Mouse (Mus musculus): ENCODE measurements around the gene 2210016L21Rik. TPM values are rescaled to one million over a fixed set of nuclear protein-coding genes. Genes with fewer than 3 reads are reported as not detected.
"Not testable (repeated sequence)": the region's sequence is repeated elsewhere in the genome, so short reads cannot be mapped to it uniquely, and the experiment has no call there.

The 2210016L21Rik gene
- total RNA-seq, 2 experiments from 2014 or later, result 20.1 to 21.2 TPM

- no peak for ATAC-seq (replicated peaks; ENCODE audit: low FRiP score, low TSS enrichment, poor library complexity, severe bottlenecking)
Observed at GRCm38 (mm10) chr5:114935838-114936237, 6.1 kb upstream of the 2210016L21Rik start.

GRCm38 (mm10) chr5:114941138-114941537, 820 bp upstream of the 2210016L21Rik start:
- not testable (repeated sequence) for ATAC-seq (replicated peaks; ENCODE audit: low FRiP score, low TSS enrichment, poor library complexity, severe bottlenecking)

- ATAC-seq (replicated peaks; ENCODE audit: low FRiP score, low TSS enrichment, poor library complexity, severe bottlenecking), result no peak
Observed at GRCm38 (mm10) chr5:114942766-114943130, 790 bp downstream of the 2210016L21Rik start.

- ATAC-seq (replicated peaks; ENCODE audit: low FRiP score, low TSS enrichment, poor library complexity, severe bottlenecking), result no peak
Observed at GRCm38 (mm10) chr5:114945072-114945471, 3.1 kb downstream of the 2210016L21Rik start.

- ATAC-seq (replicated peaks; ENCODE audit: low FRiP score, low TSS enrichment, poor library complexity, severe bottlenecking), result no peak
Observed at GRCm38 (mm10) chr5:114948891-114949290, 6.9 kb downstream of the 2210016L21Rik start.

GRCm38 (mm10) chr5:114949316-114949715, 7.4 kb downstream of the 2210016L21Rik start:
- no peak for ATAC-seq (replicated peaks; ENCODE audit: low FRiP score, low TSS enrichment, poor library complexity, severe bottlenecking)

GRCm38 (mm10) chr5:114949812-114950211, 7.9 kb downstream of the 2210016L21Rik start:
- ATAC-seq (replicated peaks; ENCODE audit: low FRiP score, low TSS enrichment, poor library complexity, severe bottlenecking), result no peak

GRCm38 (mm10) chr5:114950669-114951068, 8.7 kb downstream of the 2210016L21Rik start:
- no peak for ATAC-seq (replicated peaks; ENCODE audit: low FRiP score, low TSS enrichment, poor library complexity, severe bottlenecking)

- ATAC-seq (replicated peaks; ENCODE audit: low FRiP score, low TSS enrichment, poor library complexity, severe bottlenecking), result no peak
Observed at GRCm38 (mm10) chr5:114951279-114951880, 9.4 kb downstream of the 2210016L21Rik start.

GRCm38 (mm10) chr5:114953326-114953725, 11.4 kb downstream of the 2210016L21Rik start:
- ATAC-seq (replicated peaks; ENCODE audit: low FRiP score, low TSS enrichment, poor library complexity, severe bottlenecking), result no peak

GRCm38 (mm10) chr5:114958069-114958468, 16.1 kb downstream of the 2210016L21Rik start:
- no peak for ATAC-seq (replicated peaks; ENCODE audit: low FRiP score, low TSS enrichment, poor library complexity, severe bottlenecking)

- ATAC-seq (replicated peaks; ENCODE audit: low FRiP score, low TSS enrichment, poor library complexity, severe bottlenecking), result no peak
Observed at GRCm38 (mm10) chr5:114961590-114962360, 19.8 kb downstream of the 2210016L21Rik start.

- ATAC-seq (replicated peaks; ENCODE audit: low FRiP score, low TSS enrichment, poor library complexity, severe bottlenecking), result peak; percentile 60; the same call in 1 of the 2 replicates
Observed at GRCm38 (mm10) chr5:114964315-114964966, 22.5 kb downstream of the 2210016L21Rik start.

- ATAC-seq (replicated peaks; ENCODE audit: low FRiP score, low TSS enrichment, poor library complexity, severe bottlenecking), result no peak
Observed at GRCm38 (mm10) chr5:114964967-114965898, 23.3 kb downstream of the 2210016L21Rik start.

GRCm38 (mm10) chr5:114967523-114968268, 25.7 kb downstream of the 2210016L21Rik start:
- ATAC-seq (replicated peaks; ENCODE audit: low FRiP score, low TSS enrichment, poor library complexity, severe bottlenecking), result no peak

GRCm38 (mm10) chr5:114968651-114969050, 26.7 kb downstream of the 2210016L21Rik start:
- no peak for ATAC-seq (replicated peaks; ENCODE audit: low FRiP score, low TSS enrichment, poor library complexity, severe bottlenecking)

- ATAC-seq (replicated peaks; ENCODE audit: low FRiP score, low TSS enrichment, poor library complexity, severe bottlenecking), result no peak
Observed at GRCm38 (mm10) chr5:114969064-114969463, 27.1 kb downstream of the 2210016L21Rik start.

- ATAC-seq (replicated peaks; ENCODE audit: low FRiP score, low TSS enrichment, poor library complexity, severe bottlenecking), result no peak
Observed at GRCm38 (mm10) chr5:114969609-114970215, 27.8 kb downstream of the 2210016L21Rik start.
